Mouse (Mus musculus) testis, adult 2 months (tissue): ENCODE measurements at regions not wholly inside any gene's neighbourhood (a gene's known extent, or its start where the extent isn't known, plus 50 kb on each side); places are given as distances from the start of the nearest gene placed in this dataset.

Experiments
- CTCF ChIP-seq: fragments of 200-500 bp; IDR thresholded peaks from 2 replicates; pipeline ENCODE4 v1.5.1; 2012; ENCODE audit warnings: low read depth, mild to moderate bottlenecking, inconsistent platforms, low read length, moderate library complexity; ENCODE audit not compliant: control insufficient read depth, insufficient read depth, insufficient replicate concordance
- POLR2A ChIP-seq: fragments of 200-500 bp; IDR thresholded peaks from 2 replicates; pipeline ENCODE4 v1.6.1; 2012; ENCODE audit warnings: low read depth, mild to moderate bottlenecking, inconsistent platforms, low read length, moderate library complexity; ENCODE audit not compliant: control insufficient read depth

GRCm38 (mm10) chr15:59845158-59845739 is 171.2 kb downstream of the 4933412E24Rik start:
- TF ChIP-seq CTCF (no peak), POLR2A (no peak)
